Mouse (Mus musculus) adrenal gland, postnatal 0 days (tissue): ENCODE results near the gene Clip4. TPM values are rescaled to one million over a fixed set of nuclear protein-coding genes. Genes with fewer than 3 reads are reported as not detected.

Experiments used
- polyA plus RNA-seq: library from polyadenylated mRNA; unstranded; fragments of >200 nt; fragmentation: Nextera tagmentation; extraction: Ambion mirVana; gene quantifications from 2 replicates; pipeline ENCODE4 v1.2.1, GENCODE M21; 2015

Gene Clip4
- 10.6 and 12.3 TPM in 2 replicates for polyA plus RNA-seq

GRCm38 (mm10) chr17:71768173-71768572, at the start of gene Clip4:
Gene Clip4 (plus strand): TSS chr17:71768473.

GRCm38 (mm10) chr17:71752831-71753230, 15.4 kb upstream of the Clip4 start, which contains the start of gene Pcare:
Gene Pcare (minus strand): TSS chr17:71752894.

Other genes starting within 250 kb of the Clip4 start
- 12.5 and 14.8 TPM in 2 replicates for gene Ndc80, start 241.6 kb upstream of the Clip4 start, polyA plus RNA-seq
- gene Spdya, start 216.4 kb upstream of the Clip4 start, polyA plus RNA-seq, result 0.74 and 1.3 TPM in 2 replicates
- gene Wdr43, start 152.6 kb upstream of the Clip4 start, polyA plus RNA-seq, result 25.3 and 36.6 TPM in 2 replicates
- 0.04 and 0.25 TPM in 2 replicates for gene Togaram2, start 95.2 kb upstream of the Clip4 start, polyA plus RNA-seq
- not detected in 2 replicates for gene Pcare, start 15.6 kb upstream of the Clip4 start, polyA plus RNA-seq